Mouse (Mus musculus): ENCODE data around the gene Arid3c. TPM values are rescaled to one million over a fixed set of nuclear protein-coding genes. Genes with fewer than 3 reads are reported as not detected.
"Not testable (repeated sequence)": the region's sequence is repeated elsewhere in the genome, so short reads cannot be mapped to it uniquely, and the experiment has no call there.

Gene Arid3c
- 0.12 TPM in 1 of 2 replicates, not detected in the other for polyA plus RNA-seq (2014; fragmentation: Nextera tagmentation; extraction: Ambion mirVana)

DNA sequence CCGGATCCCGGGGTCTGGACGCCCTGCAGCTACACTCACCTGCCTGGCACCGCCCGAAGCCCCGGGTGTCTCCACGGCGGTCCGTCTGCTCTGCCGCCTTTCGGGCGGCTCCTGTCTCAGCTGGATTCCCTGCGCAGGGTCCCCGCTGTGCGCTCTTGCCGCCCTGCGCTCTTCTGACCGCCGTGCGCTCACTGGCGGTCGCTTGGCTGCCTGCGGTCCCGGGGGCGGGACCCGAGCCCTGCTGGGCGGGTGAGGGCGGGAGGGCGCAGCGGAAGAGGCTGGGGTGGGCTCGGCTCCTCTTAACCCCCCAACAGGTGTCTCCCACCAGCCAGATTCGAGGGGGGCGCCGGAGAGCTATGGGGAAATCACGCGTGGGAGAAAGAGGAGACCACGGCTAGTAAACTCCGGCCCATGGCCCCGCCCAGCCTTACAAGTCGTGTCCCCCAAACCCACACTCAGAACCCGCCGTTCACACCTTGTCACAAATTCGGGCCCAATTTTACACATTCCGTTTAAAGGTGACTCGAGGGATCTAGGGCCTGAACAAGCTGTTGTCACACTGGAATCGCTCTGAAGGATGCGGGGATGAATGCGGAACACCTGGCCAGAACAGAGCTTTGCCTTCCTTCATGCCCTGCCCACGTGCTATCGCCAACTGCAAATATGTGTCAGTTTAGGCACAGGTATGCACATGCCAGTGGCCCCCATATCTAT, at the start of gene Arid3c:
Arid3c (minus strand) TSS at position 91 of the 714 bp plus-strand sequence.
- Histone ChIP-seq H3K9me3 (ENCODE audit: control insufficient read depth, low read length) (no peaks in the 10 kb centered on the region), H3K36me3 (ENCODE audit: control insufficient read depth, insufficient read depth, low read length) (no peaks in the 10 kb centered on the region), H3K4me3 (ENCODE audit: low read length) (peak within 1 kb of the TSS; percentile 42), H3K27ac (ENCODE audit: low read depth, low read length) (no peak within 1 kb of the TSS), H3K27me3 (ENCODE audit: control insufficient read depth, insufficient read depth, low read length) (peaks cover 65% of the 10 kb centered on the region), H3K4me2 (replicated peaks; ENCODE audit: low read depth, low read length) (peak within 1 kb of the TSS; percentile 68), H3K9ac (ENCODE audit: low read depth, low read length) (peak within 1 kb of the TSS; percentile 23; the same call in 1 of the 2 replicates), H3K4me1 (ENCODE audit: control insufficient read depth, insufficient read depth, low read length) (peaks cover 6% of the 10 kb centered on the region; the same call in 1 of the 2 replicates)
- 1% methylated on average over 50 of the region's 50 CpGs for WGBS
- peak; percentile 58; the same call in 1 of the 2 replicates for ATAC-seq (ENCODE audit: low FRiP score, low TSS enrichment)

DNA sequence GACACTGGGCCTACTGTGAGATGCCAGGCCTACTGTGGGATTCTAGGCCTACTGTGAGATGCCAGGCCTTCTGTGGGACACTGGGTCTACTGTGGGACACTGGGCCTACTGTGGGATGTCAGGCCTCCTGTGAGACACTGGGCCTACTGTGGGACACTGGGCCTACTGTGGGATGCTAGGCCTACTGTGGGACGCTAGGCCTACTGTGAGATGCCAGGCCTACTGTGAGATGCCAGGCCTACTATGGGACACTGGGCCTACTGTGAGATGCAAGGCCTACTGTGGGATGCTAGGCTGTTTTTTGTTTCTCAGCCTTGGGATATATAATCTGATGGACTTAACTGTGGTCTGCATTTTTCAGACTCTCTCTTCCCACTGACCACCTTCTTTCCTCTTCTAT, 44.9 kb upstream of the Arid3c start:
- ATAC-seq (ENCODE audit: low FRiP score, low TSS enrichment); H3K27me3 ChIP-seq (ENCODE audit: control insufficient read depth, insufficient read depth, low read length); H3K36me3 ChIP-seq (ENCODE audit: control insufficient read depth, insufficient read depth, low read length); H3K9ac ChIP-seq (ENCODE audit: low read depth, low read length); H3K27ac ChIP-seq (ENCODE audit: low read depth, low read length); H3K4me1 ChIP-seq (ENCODE audit: control insufficient read depth, insufficient read depth, low read length); H3K4me3 ChIP-seq (ENCODE audit: low read length); H3K4me2 ChIP-seq (replicated peaks; ENCODE audit: low read depth, low read length); H3K9me3 ChIP-seq (ENCODE audit: control insufficient read depth, low read length): not testable (repeated sequence)
- WGBS, result 88% methylated on average over 1 of the region's 1 CpGs

DNA sequence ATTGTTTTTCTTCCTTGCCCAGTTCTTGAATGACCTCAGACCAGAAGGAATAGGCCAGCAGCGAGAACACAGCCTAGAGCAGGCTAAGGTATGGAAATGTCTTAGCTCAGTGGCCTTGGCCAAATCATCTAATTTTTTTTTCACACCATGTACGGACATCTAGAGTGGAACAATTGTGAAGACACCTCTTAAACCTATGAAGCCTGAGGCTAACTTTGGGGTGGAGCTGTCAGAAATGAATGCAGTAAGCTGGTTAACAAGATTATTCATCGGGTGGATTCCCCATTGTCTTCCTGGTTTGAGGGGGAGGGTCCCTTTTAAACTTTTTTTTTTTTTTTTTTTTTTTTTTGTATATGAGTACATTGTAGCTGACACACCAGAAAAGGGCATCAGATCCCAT, 43.6 kb upstream of the Arid3c start:
- not testable (repeated sequence) for H3K9ac ChIP-seq (ENCODE audit: low read depth, low read length); H3K9me3 ChIP-seq (ENCODE audit: control insufficient read depth, low read length); H3K36me3 ChIP-seq (ENCODE audit: control insufficient read depth, insufficient read depth, low read length); H3K27me3 ChIP-seq (ENCODE audit: control insufficient read depth, insufficient read depth, low read length); H3K27ac ChIP-seq (ENCODE audit: low read depth, low read length); H3K4me1 ChIP-seq (ENCODE audit: control insufficient read depth, insufficient read depth, low read length); ATAC-seq (ENCODE audit: low FRiP score, low TSS enrichment)
- WGBS, result 66% methylated on average over 3 of the region's 3 CpGs
- Histone ChIP-seq H3K4me2 (replicated peaks; ENCODE audit: low read depth, low read length) (peak overlapping the region; percentile 33), H3K4me3 (ENCODE audit: low read length) (peak overlapping the region; percentile 28; the same call in 1 of the 2 replicates)

DNA sequence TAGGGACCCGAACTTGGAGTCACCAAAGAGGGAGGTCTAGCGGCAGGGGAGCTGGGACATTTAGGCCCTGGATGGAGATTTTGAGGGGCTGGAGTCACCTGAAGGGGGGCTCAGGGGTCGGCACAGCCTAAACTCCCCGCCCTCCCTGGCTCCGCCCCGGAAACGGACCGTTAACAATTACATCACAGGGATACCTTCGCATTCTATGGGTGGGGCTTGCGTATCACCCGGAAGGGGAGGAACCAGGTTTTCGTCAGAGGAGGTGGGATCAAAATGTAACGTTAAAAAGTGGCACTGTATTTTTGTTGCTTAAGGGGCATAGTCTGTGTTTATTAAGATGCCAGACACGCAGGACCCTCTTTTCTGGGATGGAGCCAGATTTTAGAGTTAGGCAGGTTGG, 43.1 kb upstream of the Arid3c start, which contains the start of gene Ccl27a:
Ccl27a (minus strand) TSS at position 246 of the 400 bp plus-strand sequence.
- H3K27me3 ChIP-seq (ENCODE audit: control insufficient read depth, insufficient read depth, low read length); H3K36me3 ChIP-seq (ENCODE audit: control insufficient read depth, insufficient read depth, low read length); H3K9ac ChIP-seq (ENCODE audit: low read depth, low read length); H3K9me3 ChIP-seq (ENCODE audit: control insufficient read depth, low read length); H3K4me1 ChIP-seq (ENCODE audit: control insufficient read depth, insufficient read depth, low read length); H3K27ac ChIP-seq (ENCODE audit: low read depth, low read length); ATAC-seq (ENCODE audit: low FRiP score, low TSS enrichment): not testable (repeated sequence)
- Histone ChIP-seq H3K4me3 (ENCODE audit: low read length) (peak within 1 kb of the TSS; percentile 28; the same call in 1 of the 2 replicates), H3K4me2 (replicated peaks; ENCODE audit: low read depth, low read length) (peak within 1 kb of the TSS; percentile 33)
- WGBS, result 2% methylated on average over 12 of the region's 14 CpGs

DNA sequence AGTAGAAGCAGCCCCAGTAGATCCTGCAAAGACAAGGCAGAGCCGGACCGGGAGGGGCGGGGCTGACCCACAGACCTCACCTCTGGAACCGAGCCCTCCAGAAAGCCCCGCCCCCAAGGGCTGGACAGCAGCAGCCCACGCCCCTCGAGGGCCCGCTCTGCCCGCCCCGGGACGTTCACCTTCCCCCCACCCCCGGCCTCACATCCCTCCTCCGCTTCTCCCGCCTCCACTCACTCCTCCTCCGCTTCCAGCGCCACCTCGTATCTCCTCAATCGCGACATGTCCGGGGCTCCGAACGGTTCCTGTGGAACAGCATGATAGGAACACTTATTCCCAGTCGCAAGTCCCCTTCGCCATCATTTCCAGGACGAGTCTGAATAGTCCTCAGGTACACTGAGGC, 42.6 kb upstream of the Arid3c start:
- peak overlapping the region; percentile 28; the same call in 1 of the 2 replicates for H3K4me3 ChIP-seq (ENCODE audit: low read length)
- not testable (repeated sequence) for H3K9ac ChIP-seq (ENCODE audit: low read depth, low read length); H3K9me3 ChIP-seq (ENCODE audit: control insufficient read depth, low read length); H3K36me3 ChIP-seq (ENCODE audit: control insufficient read depth, insufficient read depth, low read length); H3K27ac ChIP-seq (ENCODE audit: low read depth, low read length); H3K27me3 ChIP-seq (ENCODE audit: control insufficient read depth, insufficient read depth, low read length); H3K4me1 ChIP-seq (ENCODE audit: control insufficient read depth, insufficient read depth, low read length); ATAC-seq (ENCODE audit: low FRiP score, low TSS enrichment)
- peak overlapping the region; percentile 26; the same call in 1 of the 2 replicates for H3K4me2 ChIP-seq (replicated peaks; ENCODE audit: low read depth, low read length)
- WGBS, result 1% methylated on average over 19 of the region's 25 CpGs

DNA sequence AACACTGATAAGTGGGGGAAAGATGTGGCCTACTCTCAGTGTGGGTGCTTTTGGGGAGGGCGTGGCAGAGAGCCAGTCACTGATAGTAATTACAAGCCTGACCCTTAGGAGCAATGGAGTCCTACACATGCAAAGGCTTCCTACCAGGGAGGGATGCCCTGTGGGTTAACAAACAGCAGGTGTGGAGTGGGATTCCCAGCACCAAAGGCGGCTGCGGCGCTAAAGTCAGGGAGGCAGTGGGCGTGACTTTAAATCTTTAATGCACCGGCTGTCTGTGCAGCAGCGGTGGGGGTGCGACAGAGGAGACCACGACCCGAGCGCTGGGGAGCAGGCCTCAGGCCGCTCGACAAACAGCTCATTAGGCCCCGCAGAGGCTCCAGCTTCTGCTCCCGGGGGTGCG, 42.0 kb upstream of the Arid3c start:
- ATAC-seq (ENCODE audit: low FRiP score, low TSS enrichment); H3K27ac ChIP-seq (ENCODE audit: low read depth, low read length); H3K27me3 ChIP-seq (ENCODE audit: control insufficient read depth, insufficient read depth, low read length); H3K9ac ChIP-seq (ENCODE audit: low read depth, low read length); H3K9me3 ChIP-seq (ENCODE audit: control insufficient read depth, low read length); H3K4me1 ChIP-seq (ENCODE audit: control insufficient read depth, insufficient read depth, low read length); H3K36me3 ChIP-seq (ENCODE audit: control insufficient read depth, insufficient read depth, low read length): not testable (repeated sequence)
- H3K4me3 ChIP-seq (ENCODE audit: low read length), result peak overlapping the region; percentile 19; the same call in 1 of the 2 replicates
- 8% methylated on average over 8 of the region's 16 CpGs for WGBS
- peak overlapping the region; percentile 27 for H3K4me2 ChIP-seq (replicated peaks; ENCODE audit: low read depth, low read length)

DNA sequence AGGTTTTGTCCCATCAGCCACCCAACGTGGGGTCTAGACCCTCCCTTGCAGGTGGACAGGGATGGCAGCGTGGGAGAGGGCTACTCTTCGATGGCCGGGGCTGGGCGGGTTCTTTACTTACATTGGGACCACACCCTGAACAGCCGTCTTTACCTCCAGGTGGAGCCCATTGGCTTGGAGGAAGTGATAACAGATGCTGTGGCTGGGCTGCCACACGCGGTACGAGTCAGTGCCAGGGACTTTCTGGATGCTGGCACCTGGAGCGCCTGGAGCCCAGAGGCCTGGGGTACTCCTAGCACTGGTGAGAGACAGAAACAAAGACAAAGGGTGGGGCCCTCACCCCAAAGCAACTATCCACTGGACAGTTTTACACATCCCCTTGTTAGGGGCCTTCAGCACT, 36.4 kb upstream of the Arid3c start:
- H3K27me3 ChIP-seq (ENCODE audit: control insufficient read depth, insufficient read depth, low read length); H3K4me2 ChIP-seq (replicated peaks; ENCODE audit: low read depth, low read length); H3K9me3 ChIP-seq (ENCODE audit: control insufficient read depth, low read length); H3K4me3 ChIP-seq (ENCODE audit: low read length); H3K9ac ChIP-seq (ENCODE audit: low read depth, low read length); H3K36me3 ChIP-seq (ENCODE audit: control insufficient read depth, insufficient read depth, low read length); ATAC-seq (ENCODE audit: low FRiP score, low TSS enrichment); H3K27ac ChIP-seq (ENCODE audit: low read depth, low read length); H3K4me1 ChIP-seq (ENCODE audit: control insufficient read depth, insufficient read depth, low read length): not testable (repeated sequence)
- WGBS, result 83% methylated on average over 10 of the region's 10 CpGs

DNA sequence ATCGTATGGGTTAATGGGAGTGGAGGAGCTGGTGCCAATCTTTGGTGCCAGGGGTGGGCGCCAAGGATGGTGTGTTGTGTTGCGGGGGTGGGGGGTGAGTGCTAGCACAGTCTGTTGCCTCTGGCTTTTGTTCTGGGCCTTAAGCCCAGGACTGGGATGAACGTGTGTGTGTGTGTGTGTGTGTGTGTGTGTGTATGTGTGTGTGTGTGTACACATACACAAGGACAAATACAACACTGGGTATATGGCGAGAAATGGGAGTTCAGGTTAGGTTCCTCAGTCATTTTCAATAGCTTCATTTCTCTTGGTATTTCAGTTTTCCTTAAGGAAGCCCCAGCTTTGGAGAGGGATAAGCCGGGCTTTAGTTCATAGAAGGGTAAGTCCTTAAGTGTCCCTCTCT, 32.2 kb upstream of the Arid3c start:
- not testable (repeated sequence) for ATAC-seq (ENCODE audit: low FRiP score, low TSS enrichment); H3K4me2 ChIP-seq (replicated peaks; ENCODE audit: low read depth, low read length); H3K36me3 ChIP-seq (ENCODE audit: control insufficient read depth, insufficient read depth, low read length); H3K9me3 ChIP-seq (ENCODE audit: control insufficient read depth, low read length); H3K9ac ChIP-seq (ENCODE audit: low read depth, low read length); H3K27ac ChIP-seq (ENCODE audit: low read depth, low read length); H3K27me3 ChIP-seq (ENCODE audit: control insufficient read depth, insufficient read depth, low read length); H3K4me3 ChIP-seq (ENCODE audit: low read length)
- 85% methylated on average over 3 of the region's 6 CpGs for WGBS
- H3K4me1 ChIP-seq (ENCODE audit: control insufficient read depth, insufficient read depth, low read length), result peaks cover 28% of the 10 kb centered on the region

DNA sequence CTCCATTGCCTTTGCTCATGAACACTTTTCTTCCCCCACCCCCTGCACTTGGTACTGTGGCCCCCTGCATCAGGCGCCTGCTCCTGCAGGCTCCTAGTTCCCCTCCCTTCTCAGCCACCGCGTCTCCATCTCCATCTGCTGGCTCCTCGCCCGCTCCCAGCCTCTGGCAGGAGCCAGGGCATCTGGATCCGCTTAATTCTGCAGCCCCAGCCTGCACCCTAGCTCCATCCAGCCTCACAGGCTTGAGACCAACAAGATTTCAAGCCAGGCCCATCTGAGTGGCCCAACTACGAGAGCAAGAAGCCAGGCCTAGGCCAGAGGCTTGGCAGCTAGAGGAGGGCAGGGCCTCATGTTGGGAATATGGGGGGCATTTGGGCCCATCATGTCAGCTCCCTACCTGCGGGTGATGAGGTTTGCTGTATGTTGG, 31.8 kb upstream of the Arid3c start:
- not testable (repeated sequence) for H3K27me3 ChIP-seq (ENCODE audit: control insufficient read depth, insufficient read depth, low read length); H3K36me3 ChIP-seq (ENCODE audit: control insufficient read depth, insufficient read depth, low read length); H3K9me3 ChIP-seq (ENCODE audit: control insufficient read depth, low read length); ATAC-seq (ENCODE audit: low FRiP score, low TSS enrichment)
- H3K4me1 ChIP-seq (ENCODE audit: control insufficient read depth, insufficient read depth, low read length), result peaks cover 28% of the 10 kb centered on the region
- H3K4me3 ChIP-seq (ENCODE audit: low read length), result peak overlapping the region; percentile 41
- WGBS, result 31% methylated on average over 8 of the region's 8 CpGs
- peak overlapping the region; percentile 58 for H3K4me2 ChIP-seq (replicated peaks; ENCODE audit: low read depth, low read length)
- peak overlapping the region; percentile 87 for H3K27ac ChIP-seq (ENCODE audit: low read depth, low read length)
- peak overlapping the region; percentile 58; the same call in 1 of the 2 replicates for H3K9ac ChIP-seq (ENCODE audit: low read depth, low read length)
